Mouse (Mus musculus): Measurements from ENCODE around the gene Ccm2l. TPM values are rescaled to one million over a fixed set of nuclear protein-coding genes. Genes with fewer than 3 reads are reported as not detected.

Gene Ccm2l
- total RNA-seq, 2 experiments from 2014 or later, result 16.0 to 23.1 TPM

DNA sequence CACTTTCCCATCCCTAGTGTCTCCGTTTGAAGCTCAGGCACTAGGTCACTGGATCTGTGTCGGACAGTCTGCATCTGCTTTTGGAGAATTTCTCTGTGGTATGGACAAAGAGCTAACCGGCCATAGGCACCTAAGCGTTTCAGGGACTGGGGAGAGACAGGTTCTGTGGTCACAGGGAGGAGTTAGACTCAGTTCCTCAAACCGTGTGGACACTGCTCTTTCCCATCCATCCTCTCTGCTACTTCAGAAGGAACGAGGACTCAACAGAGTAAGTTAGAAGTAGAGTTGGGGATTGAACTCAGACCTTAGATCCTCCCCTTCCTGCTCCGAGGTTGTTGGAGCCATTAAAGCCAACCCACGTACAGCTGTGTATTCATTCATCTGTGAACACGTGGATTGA is 14.2 kb upstream of the Ccm2l start:
- intact Hi-C loops (cut with DNase I), result no loop called here
- no peak for DNase-seq

DNA sequence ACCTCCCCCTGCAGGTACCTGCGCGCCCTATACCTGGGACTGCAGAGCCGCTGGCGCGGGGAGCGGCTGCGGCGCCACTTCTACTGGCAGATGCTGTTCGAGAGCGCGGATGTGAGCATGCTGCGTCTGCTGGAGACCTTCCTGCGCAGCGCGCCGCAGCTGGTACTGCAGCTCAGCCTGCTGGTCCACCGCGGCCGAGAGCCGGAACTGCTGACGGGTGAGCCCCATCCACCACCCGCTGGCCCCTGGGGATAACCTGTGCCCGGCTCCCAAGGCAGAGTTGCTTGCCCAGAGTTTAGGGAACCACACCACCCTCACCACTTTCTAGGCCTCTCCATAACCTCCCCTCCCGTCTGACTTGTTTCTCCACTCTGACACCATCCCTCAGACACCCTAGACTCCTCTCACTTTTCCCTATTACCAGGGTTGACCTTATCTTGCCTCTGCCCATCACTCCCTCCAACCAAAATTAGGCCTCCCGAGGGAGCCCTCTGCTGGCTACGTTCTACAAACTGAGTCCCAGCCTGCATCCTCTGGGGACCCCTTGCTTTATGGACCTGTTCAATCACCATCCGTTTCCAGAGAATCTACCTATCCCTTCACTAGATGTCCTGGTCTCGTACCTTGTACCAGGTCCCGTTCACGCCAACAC is 12.9 kb upstream of the Ccm2l start:
- DNase-seq, result no peak
- intact Hi-C loops (cut with DNase I), result no loop called here

DNA sequence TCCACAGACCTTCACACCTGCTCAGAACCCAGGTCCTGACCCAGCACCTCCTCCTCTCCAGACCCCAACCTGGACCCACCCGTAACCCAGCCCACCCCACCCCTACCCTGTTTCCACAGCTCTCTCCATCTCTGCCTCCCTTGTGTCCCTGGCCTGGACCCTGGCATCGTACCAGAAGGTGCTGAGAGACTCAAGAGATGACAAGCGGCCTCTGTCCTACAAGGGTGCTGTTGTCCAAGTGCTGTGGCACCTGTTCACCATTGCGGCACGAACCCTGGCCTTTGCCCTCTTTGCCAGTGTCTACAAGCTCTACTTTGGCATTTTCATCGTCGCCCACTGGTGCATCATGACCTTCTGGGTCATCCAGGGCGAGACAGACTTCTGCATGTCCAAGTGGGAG is 11.9 kb upstream of the Ccm2l start:
- intact Hi-C loops (cut with DNase I), result no loop called here
- no peak for DNase-seq

DNA sequence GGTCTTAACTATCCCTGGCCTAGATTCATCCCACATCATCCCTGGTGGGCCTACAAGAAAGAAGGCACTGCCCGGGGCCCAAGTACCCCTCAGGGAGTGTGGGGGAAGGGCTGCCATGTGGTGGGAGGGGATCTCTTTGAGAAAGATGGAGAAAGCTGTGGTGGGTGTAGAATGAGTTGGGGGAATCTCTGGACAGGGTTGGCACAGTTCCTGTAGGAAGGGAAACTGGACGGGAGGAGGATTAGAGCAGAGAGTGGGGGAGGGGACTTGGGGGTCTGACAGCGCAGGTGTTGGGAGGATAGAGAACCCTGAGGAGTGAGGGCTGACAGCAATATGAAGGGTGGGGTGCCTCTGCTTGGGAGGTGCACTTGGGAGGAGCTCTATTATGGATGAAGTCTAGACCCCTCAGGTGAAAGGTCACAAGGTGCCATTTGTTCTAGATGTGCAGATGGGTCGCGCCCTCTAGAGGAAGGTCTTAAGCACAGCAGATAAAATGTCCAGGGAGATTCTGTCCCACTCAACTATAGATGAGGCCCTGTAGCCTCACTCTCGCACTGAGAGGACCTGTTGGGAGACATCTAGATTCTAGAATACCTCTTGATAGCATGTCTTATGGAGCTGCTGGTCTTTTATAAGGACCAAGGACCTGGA is 10.4 kb upstream of the Ccm2l start:
- intact Hi-C loops (cut with DNase I), result no loop called here
- DNase-seq, result no peak

DNA sequence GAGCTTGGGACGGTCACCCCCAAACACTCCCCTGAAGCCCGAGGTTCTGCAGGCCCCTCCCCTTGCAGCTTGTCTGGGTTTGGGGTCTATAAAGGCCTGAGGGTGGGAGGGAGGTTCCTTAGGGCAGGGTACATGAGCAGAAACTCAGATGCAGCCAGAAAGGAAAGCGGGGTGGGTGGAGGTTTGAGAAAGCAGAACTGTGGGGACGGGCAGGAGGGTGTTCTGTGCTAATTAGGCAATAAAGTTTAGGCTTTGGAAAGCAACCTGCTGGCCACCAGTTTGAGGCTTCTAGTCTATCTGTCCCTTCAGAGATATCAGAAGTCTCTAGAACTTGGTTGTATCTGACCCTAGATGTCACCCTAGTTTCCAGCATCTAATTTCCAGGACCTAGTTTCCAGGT is 7.4 kb upstream of the Ccm2l start:
- DNase-seq, result no peak
- intact Hi-C loops (cut with DNase I), result no loop called here

DNA sequence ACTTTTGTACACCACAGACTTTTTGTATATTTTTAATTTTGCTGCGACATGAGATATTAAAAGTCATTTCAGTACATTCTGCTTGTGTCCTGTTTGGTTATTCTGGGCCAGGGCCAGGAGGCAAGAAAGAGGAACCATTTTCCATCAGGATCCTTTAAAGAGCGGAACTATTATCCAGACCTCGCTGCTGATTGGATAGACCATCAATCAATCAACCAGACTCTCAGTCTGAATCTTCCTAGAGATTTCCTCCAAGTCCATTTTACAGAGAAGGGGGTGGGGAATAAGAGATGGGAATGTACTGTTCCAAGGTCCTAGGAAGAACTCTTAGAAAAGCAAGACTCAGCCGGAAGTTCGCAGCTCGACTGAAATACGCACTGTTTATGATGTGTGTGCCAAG is 5.5 kb upstream of the Ccm2l start:
- DNase-seq, result no peak
- intact Hi-C loops (cut with DNase I), result no loop called here

DNA sequence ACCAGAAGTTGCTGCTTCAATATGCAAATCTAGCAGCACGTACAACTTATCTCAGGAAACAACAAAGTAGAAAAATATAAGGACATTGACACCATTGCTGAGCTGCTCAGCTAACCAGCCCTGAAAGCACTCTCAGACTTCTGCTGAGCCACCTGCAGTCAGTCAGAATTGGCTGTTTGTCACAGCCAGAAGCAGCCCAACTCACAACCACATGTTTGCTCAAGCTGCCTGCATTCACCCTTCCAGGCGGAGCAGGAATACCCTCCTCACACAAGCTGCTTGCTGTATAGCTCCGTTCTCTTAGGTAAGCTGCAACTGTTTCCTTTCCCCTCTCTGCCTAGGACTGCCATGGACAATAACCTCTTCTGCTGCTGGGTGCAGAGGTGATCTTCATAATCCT is 2.4 kb upstream of the Ccm2l start:
- intact Hi-C loops (cut with DNase I), result no loop called here
- no peak for DNase-seq

DNA sequence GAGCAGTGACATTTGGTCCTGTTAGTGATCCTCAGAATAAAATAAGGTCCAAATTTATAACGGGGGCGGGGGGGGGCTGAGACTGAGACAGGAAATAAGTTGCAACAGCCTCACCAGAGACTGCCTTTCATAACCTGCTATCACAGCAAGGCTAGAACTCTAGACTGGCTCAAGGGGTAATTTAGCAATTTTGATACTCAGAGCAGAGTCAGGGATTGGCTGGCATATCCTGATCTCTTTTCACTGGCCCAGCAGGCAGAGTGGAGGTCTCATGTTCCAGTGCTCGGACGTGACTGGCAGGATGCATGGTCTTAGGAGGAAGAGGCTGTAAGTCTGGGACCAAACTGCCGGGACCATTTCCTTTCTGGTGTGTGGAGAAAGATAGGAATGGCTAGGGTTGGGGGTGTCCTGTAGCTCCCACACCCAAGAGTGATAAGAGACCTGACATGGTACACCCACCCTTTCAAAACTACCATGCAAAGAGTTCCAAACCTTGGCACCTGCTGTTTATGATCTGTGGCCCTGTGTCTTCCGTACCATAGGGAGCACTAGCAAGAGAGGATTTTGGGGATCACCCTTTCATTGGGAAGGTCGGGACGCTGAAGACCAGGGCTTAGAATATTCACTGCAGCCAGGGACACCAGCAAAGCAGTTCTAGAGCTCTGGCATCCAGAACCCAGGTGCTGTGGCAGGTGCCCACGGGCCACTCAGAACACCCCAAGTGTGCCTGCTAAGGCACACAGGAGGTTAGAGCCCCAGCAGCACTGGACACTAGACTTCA is 1.4 kb upstream of the Ccm2l start:
- intact Hi-C loops (cut with DNase I), result no loop called here
- no peak for DNase-seq

DNA sequence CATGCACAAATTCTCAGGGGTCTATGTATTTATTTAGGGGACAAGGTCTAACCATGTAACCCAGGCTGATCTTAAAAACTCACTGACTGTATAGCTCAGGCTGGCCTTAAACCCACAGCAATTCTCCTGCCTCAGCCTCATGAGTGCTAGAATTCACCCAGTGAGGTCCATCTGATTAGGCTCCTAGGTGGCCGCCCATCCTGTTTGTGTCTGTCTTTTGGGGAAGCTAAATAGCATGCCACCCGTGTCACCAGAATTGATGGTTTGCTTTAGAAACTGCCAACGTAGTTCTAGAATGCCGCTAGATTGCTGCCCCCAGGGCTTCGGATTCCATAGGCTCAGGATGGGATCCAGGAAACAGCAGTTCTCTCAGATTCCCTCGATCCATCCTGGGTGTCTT is 1.2 kb downstream of the Ccm2l start:
- intact Hi-C loops (cut with DNase I), result no loop called here
- DNase-seq, result no peak

DNA sequence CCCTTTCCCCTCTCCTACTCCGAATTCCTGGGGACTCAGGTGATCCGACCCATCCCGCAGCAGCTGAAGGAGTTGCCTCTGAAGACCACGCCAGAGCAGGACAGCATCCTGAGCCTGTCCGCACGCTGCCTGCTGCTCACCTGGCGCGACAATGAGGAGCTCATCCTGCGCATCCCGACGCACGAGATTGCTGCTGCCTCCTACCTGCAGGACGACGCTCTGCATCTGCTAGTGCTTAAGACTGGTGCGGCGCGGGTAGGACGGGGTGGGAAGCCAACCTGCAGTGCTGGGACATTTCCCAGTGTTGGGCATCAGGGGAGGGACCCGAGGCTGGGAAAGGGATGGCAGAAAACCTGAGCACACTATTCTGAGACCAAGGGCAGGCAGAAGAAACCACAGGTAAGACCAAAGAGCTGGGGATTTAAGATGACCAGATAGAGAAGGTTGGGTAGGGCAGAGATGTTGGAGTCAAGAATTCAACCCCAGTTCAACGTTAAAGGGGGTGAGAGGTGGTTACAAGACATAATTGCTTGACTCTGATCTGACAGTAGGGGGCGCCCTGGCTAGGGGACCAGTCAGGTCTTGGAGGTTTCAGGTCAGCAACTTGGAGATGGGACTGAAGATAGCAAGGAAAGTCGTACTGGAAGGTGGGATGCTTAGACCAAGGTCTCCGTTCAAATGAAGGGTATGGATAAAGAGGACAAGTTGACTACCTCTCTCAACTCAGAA is 5.2 kb downstream of the Ccm2l start:
- DNase-seq, result peak in 1 of 2 experiments; percentile 36
- intact Hi-C loops (cut with DNase I), result loop anchor here (10.0 kb wide), 1 partner anchor 344 kb away; no protein-coding TSS in a partner anchor

DNA sequence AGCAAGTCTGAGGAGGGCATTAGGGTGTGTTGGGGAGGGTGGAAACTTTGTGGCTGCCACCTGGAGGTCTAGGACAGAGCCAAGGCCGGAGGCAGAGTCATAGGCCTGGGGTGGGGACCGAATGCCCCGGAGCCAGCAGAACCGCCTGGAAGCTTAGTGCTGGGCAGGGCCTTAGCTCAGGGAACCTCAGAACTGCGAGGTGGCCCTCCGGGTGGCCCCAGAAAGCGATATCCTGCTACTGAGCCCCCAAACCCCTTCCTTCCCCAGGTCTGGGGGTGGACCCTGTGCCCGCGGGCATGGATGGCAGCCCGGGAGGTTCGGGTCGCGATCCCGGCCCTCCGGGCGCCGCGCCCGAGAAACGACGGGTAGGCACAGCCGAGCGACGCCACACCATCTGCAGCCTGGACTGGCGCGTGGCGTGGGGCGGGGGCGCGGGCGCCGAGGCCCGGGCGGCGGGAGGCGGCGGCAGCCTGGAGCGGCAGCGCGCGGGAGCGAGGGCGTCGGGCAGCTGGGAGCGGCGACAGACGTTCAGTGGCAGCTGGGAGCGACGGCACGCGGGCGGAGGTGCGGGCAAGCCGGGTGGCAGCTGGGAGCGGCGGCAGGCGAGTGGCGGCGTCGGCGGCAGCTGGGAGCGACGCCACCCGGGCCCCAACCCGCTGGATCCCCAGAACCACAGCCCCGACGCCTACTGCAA is 5.9 kb downstream of the Ccm2l start:
- no peak for DNase-seq
- intact Hi-C loops (cut with DNase I), result loop anchor here (10.0 kb wide), 1 partner anchor 343 kb away; no protein-coding TSS in a partner anchor

DNA sequence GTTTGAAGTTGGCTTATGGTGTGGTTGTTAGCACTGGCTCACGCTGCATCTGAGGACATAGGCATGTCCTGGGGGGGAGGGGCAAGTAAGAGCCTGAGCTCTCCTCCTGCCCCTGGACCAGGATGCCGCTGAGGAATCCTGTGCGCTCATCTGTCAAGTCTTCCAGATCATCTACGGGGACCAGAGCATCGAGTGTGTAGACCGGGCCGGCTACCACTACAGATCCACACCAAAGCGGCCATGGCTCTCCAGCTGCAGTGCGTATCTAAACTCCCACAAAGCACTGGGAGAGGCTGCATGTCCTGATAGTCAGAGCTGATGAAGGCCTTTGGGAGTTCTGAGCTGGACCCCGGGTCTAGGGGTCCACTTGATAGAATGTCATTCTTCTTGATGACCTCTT is 8.9 kb downstream of the Ccm2l start:
- intact Hi-C loops (cut with DNase I), result loop anchor here (10.0 kb wide), 1 partner anchor 340 kb away; no protein-coding TSS in a partner anchor
- no peak for DNase-seq

DNA sequence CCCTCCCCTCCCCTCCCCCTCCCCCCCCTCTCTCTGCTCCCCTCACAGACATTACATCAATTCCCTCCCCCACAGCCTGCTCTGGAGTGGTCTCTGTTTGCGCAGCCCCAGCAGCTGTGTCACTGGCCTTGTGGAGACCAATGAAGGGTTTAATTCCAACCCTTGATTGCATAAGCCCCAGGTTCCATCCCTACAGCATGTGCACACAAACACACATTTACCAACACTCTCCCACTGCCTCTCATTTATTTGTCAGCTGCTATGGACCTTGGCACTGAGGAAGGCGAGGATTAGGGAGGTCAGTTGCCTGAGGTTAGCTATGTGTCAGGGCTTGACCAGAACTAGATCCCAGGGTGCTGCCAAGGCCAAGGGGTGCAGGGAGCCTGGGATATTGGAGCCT is 10.2 kb downstream of the Ccm2l start:
- intact Hi-C loops (cut with DNase I), result loop anchor here (10.0 kb wide), 1 partner anchor 339 kb away; no protein-coding TSS in a partner anchor
- DNase-seq, result no peak

DNA sequence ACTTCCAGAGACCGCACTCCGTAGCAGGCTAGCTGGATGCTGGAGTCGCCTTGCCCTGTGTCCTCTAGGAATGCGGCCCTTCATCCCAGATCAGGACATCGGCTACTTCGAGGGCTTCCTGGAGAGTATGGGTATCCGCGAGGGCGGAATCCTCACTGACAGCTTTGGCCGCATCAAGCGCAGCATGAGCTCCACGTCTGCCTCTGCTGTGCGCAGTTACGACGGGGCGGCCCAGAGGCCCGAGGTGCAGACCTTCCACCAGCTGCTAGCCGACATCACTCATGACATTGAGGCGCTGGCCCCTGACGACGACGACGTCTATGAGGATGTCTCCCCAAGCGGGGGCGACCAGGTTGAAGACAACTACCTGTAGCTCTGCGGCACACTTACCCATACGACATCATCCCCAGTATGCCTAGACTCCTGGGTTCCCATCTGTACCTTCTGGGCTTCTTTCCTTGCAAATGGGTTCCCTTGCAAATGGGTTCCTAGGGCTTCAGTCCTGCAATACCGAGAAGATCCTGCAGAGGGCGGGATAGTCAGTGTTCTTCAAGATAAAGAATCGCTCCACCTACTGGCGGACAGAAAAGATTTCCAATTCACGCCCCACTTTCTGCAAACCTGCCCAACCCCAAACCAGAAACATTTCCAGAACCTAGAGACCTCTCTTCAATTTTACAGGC is 15.2 kb downstream of the Ccm2l start:
- peak; percentile 78 to 89 for DNase-seq

DNA sequence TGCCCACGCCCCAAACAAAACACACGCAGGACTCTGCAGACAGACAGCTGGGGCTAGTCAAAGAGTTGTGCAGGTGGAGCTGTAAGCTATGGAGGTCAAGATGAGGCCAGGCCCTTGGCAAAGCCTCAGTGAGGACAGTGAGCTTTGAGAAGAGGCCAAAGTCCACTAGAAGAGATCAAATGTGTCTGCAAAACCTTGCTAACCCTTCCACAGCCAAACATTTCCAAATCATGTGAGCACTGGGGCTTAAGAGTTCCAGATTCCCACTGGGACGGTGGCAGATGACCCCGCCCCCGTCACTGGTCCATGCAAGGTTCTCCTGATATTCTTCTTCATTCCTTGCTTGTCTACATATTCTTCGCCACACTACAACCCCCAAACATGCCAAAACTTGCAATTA is 16.1 kb downstream of the Ccm2l start:
- DNase-seq, result no peak
- intact Hi-C loops (cut with DNase I), result loop anchor here (1.0 to 2.0 kb wide), 2 partner anchors 34 to 61 kb away; no protein-coding TSS in a partner anchor

More for the DNA sequence above, 15.2 kb downstream of the Ccm2l start:
- intact Hi-C loops (cut with DNase I), result loop anchor here (1.0 to 2.0 kb wide), 2 partner anchors 33 to 62 kb away; no protein-coding TSS in a partner anchor

DNA sequence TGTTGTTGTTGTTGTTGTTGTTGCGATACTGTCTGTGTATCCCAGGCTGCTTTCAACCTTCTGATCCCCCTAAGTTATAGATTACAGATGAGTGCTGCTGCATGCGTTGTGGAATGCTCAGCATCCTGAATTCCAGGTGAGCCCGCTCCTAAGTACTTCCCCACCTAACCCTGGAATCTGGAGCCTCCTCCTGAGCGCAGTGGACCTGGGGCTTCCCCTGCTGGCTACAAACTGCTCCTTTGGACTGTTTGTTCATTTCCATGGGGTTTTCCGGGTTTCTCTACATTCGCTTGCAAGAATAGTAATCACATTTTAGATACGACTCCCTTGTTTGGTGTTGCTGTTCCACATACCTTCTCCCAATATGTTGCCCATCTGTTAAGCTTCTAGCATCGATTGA is 17.5 kb downstream of the Ccm2l start:
- intact Hi-C loops (cut with DNase I), result no loop called here
- no peak for DNase-seq

DNA sequence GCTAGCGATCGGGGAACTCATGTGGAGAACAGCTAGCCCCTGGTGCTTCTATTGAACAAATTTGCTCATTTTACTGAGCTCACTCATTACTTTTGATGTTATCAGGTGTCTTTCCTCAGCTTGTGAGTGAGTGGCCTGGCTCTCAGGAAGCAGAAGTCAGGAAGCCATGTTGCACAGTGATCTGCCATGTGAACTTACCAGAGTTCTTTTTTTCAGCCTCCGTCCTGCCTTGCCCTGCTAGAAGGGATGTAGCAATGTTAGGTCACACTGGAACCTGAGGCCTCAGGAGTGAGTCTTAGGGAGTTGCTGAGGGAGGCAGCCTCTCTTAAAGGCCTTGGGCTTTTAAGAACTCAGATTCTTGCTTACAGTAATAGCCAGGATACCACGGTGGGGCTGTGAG is 18.1 kb downstream of the Ccm2l start:
- intact Hi-C loops (cut with DNase I), result no loop called here
- DNase-seq, result no peak

DNA sequence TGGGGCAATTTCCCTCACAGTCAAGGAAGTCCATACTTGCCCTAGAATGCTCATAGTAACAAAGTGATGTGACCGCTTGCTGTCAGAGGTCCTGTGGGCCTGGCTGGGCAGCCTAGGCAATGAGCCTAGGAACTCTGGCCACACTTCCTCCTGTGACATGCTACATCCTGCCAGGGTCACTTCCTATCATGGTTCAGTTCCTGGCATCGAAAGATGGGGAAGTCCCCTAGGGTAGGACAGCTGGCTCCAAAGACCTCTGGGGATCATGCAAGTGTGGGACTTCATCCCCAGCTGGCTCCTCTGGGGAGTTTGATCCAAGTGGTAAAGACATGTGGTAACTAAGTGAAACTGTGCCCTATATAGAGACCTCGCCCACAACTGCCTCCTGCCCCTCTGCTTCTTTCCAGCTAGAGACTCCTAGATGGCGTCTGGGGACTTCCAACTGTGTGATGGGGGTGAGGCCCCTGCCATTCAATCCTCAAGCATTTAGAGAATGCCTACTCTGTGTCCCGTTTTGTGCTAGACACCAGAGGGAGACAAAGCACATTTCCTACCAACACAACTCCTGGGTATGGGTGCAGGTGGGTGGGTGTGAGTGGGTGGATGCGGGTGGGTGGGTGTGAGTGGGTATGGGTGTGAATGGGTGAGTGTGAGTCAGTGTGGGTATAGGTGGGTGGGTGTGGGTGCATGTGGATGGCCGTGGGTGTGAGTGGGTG is 18.7 kb downstream of the Ccm2l start:
- DNase-seq, result no peak
- intact Hi-C loops (cut with DNase I), result no loop called here

DNA sequence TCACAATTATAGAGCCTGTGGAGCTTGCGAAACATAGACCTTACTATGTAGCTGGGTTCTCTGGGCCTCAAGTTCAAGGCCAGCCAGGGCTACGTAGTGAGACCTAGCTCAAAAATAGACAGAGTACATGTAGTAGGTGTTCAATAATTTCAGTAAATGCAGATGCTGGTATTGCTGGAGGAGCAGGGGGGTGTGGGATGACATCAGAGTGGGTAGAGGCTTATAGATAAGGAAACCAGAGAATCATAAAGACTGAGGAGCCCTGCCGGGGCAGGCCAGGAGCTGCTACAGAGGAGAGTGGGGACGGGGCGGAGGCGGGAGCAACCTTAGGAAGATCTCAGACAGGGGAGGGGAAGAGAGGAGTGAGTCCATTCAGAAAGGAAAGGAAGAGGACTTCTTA is 19.8 kb downstream of the Ccm2l start:
- no peak for DNase-seq
- intact Hi-C loops (cut with DNase I), result no loop called here
